Mouse (Mus musculus): ENCODE measurements at regions not wholly inside any gene's neighbourhood (a gene's known extent, or its start where the extent isn't known, plus 50 kb on each side); places are given as distances from the start of the nearest gene placed in this dataset.

DNA sequence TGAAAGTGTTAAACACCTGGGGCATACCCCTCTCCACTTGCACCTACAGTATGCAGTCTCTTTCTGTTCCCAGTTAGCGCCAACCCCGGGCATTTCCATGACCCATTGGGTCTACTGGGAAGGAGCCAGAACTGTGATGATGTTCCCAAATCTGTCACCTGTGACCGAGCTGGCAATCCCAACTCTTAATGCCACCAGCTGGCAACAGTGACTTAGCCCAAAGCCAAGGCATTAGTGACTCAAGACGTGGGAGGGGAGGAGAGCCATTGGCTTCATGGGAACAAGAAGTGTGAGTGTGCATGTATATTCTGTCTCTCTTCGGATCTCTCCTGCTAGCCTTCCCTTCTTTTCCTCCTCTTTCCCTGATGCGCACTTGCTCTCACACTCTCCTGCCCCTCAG is 178.9 kb upstream of the Cadm1 start:
- DNase-seq: peak; percentile 38

DNA sequence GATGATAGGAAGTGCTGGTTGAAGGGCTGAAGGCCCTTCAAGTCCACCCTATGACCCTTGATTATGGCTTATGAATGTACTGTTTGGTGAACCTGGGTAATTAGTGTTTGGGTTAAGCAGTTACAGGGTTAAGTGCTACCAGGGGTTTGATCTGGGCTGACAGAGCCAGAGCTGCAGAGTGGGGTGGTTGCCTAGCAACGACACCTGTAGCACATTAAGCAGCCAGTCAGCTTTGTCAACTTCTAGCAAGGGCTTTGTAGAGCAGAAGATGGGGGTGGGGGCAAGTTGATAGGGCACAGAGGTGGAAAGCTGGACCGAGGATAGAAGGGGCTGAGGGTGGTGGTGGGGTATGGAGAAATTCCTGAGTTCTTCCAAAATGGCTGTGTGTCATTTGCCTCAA is 177.0 kb upstream of the Cadm1 start:
- DNase-seq: no peak

DNA sequence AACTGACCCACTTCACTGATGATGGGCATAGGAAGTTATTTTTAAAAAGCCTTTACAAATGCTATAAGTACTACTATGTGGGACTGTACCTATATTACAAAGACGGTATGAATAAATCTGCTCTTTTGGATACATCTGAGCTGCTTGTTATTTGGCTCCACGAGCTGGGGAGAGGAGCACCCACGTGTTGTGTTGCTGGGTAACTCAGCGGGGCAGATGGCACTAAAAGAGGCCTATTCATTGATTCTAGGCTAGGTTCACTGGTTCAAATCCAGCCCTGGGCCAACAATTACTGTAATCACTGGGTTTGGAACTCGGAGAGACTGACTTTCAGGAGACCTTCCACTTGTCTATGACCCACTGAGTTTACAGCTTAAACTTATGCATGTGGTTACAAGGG is 176.0 kb upstream of the Cadm1 start:
- DNase-seq: no peak

DNA sequence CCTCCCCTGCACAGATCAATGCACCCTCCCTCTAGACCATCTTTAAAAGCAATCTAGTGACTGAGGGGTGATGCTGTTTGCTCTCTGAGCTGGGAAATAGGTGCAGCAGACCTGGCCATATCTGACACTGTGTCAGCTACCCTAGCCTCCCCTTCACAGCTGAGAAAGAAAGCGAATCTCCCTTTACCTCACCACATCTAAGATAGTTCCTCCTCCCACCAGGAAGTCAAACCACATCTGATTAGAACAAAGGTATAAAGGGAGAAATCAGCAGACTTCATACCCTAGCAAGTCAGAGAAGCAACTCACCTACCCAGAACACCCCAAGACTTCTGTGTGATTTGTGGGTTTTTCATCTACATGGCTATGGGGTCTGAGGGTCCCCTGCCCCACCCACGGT is 175.6 kb upstream of the Cadm1 start:
- DNase-seq: no peak

DNA sequence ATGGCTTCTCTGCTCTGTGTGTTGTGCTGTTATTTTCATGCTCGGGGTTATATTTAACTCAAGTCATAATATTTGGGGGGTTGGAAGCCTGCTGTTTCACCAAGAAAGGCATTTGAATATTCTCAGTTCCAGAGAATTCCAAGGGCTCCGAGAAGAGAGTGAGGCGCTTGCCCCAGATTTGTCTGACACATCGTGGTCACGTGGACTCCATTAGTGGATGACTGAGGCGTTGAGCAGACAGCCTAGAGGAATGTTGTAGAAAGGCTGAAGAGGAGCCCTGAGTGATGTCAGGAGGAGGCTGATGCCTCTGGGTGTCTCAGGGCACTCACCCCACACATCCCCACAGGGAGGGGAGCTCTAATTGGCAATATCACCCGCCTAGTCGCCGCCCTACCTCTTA is 175.1 kb upstream of the Cadm1 start:
- no peak for DNase-seq

DNA sequence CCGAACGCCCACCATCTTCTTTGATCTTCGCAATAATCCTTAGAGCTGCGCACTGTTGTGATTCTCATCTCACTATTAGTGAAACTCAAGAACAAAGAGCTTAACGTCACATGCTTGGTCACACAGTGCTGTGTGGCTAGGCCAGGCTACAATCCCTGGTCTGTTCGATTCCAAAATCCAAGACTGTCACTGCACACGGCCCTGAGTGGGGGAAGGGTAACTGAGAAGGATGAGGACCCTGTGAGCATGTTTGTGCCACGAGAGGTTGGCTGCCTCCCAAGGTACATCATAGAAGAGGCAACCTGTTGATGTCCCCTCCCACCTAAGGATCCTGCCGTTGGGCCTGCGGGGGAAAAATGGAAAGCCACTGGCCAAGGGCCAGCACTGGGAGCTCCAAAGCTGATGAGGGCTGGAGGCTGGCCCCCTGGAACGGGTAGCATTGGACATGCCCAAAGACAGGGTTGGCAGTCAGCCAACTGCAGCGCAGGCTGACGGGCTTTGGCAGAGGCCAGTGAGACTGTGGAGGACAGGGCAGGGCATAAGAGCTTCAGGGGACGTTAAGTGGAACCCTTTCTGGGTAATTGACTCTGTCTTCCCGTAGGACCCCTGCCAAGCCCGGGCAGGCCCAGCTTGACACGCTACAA is 172.1 kb upstream of the Cadm1 start:
- DNase-seq: peak; percentile 74

DNA sequence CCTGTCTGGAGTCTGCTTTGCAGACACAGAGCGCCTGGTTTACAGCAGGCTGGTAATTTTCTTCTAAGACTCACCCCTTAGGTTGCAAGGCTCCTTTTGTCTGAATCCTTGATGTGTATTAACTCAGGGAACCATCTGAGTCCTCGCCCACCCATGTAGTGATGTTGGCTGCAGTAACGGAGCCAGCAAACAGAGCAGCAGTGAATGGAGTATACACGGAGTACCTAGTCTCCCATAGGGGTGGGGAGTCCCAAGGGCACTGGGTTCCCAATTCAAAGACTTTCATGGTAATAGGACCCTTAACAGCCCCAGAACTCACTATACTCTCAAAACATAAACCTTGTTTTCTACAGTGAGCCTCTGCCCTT is 171.6 kb upstream of the Cadm1 start:
- no peak for DNase-seq

DNA sequence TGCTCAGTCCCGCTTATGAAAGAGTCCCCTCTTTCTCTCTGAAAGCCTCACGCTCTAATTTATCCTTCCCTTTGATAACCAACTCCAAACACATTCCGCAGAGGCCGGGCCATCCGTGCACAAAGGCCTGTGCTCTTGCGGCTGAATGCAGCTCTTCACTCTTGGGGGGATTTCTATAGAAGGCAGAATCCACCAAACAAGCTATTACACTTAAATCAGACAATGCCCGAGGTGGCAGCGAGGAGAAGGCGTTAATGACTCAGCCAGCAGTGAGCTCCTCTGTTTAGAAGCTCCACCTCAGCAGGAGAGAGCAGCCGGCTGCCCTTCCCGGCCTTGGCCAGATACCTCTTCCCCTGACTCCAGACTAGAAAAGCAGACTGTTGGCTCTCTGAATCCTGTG is 166.9 kb upstream of the Cadm1 start:
- no peak for DNase-seq

DNA sequence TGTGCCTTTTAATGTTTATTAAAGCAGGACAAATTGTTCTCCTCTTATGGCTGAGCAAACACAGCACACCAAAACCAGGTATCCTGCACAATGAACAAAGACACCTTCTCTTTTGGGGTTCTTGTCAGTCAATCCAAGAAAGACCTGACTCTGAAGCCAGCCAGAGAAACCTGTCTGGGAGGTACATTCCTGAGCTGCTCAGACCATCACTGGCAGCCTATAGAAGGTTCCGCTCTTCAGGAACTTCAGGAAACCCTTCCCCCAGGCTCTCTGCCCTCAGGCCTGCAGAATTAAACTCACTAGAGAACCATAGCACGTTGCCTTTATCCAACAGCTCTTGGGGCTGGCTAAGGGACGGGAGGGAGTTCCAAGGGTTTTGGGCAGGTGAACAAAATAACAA is 165.2 kb upstream of the Cadm1 start:
- DNase-seq: no peak

DNA sequence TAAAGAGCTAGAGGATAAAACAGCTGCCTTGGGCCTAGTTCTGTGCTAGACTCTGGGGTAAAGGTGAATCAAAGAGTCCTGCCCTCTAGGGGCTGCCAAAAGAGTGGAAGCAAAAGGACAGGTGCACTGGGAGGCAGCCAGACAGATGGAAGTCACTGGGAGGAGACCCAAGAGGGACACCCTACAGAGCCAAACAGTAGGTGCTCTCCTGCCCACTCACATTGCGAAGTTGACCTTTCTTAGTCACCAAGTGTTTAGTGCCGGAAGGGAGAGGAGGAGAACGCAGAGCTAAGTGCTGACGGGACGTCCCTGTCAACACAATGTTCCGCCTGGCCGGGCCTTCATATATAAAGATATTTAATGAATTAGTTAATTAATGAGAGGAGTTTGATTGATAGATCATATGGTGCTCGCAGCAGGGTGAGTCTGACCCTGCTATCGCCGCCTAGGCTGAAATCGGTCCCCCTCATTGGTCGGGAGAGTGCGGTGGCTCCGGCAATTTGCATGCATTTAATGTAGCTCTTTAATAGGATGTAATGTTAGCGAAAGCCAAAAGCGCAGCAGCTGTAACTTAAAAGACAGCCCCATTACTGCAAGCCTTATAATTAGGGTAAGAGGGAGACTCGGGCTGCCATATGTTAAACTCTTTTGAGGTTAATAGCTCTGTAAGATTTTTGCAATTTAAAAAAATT is 162.6 kb upstream of the Cadm1 start:
- no peak for DNase-seq

DNA sequence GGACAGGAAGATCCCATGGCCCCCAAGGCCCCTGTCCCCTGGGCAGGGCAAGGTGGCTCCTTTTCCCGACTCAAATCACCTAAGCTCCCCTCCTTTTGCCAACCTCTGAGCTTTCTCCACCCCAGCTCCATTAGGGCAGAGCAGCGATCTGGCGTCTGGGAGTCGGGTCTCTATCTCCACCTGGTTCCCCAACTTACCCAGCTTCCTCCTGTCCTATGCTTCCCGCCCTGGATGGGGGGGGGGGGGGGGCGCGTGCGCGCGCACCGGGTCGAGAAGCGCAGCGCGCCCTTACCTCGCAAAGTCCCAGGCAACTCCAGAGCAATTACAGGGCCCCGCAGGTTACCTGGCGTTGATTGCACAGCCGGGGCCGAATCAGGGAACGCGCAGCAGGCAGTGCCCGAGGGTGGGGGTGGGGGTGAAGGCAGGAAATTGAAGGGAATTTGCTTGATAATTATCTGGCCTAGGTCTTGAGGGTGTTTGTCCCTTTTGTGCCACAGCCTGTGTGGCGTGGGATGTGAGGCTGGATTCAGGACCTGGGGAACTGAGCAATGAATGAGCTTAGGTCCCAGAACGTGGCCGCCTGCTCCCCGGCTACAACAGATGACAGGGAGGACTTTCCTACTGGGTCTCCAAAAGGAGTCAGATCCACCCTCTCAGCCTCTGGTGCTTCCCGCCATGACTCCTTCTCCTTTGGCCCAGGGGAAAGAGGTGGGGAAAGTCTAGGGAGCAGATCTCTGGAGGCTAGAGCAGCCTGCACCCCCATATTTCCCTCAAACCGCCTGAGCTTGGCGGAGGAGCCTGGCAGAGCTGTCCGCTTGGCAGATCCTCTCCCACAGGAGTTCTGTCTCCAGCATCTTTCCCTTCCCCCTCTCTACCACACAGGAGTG is 161.7 kb upstream of the Cadm1 start:
- no peak for DNase-seq

DNA sequence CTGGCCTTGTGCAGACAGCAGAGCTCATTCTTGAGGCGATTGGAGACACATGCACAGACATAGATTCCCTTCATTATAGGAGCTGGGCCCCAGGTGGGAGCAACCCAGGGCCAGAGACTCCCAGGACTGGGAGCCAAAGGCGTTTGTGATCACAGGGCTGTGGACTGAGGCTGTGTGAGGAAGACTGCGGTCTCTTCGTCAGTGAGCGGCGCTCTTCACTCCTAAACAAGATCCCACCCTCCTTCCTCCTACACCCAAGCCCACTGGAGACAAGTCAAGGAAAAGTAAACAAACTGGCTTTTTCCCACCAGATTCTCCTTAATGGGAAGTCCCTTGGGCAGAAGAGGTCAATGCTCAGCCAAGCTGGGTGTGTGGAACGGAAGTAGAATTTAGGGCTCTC is 157.7 kb upstream of the Cadm1 start:
- no peak for DNase-seq

DNA sequence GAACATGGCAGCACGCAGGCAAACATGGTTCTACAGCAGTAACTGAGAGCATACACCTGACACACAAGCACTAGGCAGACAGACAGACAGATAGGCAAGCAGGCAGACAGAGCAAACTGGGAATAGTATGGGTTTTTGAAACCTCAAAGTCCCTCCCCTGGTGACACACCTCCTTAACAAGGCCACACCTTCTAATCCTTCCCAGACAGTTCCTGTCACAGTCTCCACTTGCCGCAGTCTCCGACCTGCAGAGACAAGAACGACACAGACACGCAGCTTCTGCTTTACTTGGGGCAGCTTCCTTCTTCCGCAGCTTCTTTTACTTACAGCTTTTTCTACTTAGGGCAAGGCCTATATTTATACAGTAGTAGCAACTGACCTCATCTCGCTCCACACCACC is 155.9 kb upstream of the Cadm1 start:
- DNase-seq: no peak

DNA sequence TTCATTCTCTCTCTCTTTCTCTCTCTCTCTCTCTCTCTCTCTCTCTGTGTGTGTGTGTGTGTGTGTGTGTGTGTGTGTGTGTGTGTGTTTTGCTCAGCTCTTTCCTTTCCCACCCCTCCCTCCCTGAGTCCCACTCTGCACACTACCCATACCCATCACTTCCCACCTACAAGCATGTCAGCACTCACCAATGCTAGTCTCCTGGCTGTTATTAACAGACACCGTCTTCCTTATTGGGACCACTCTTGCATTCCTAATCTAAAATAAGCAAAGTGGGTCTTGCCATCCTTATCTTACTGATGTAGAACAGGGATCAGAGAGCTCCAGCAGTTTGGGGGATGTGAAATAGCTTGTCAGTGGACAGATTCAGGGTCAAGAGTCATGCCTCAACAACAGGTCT is 153.3 kb upstream of the Cadm1 start:
- no peak for DNase-seq

DNA sequence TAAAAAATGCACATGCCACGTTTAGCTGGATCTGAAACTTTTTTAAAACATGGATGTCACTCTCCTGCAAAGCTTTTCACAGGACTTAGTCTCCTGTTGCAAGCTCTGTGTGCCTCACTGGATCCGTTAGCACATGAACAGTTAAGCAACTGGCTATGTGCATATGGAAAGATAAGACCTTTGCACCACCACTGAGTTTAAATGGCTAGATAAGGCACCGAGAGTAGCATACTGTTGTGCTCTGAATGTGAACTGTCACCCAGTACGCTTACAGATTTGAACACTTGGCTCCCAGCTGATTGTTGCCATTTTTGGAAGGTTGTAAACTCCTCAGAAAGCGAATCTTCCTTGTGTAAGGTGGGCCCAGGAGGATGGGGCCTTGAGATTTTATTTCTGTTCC is 151.4 kb upstream of the Cadm1 start:
- DNase-seq: no peak

DNA sequence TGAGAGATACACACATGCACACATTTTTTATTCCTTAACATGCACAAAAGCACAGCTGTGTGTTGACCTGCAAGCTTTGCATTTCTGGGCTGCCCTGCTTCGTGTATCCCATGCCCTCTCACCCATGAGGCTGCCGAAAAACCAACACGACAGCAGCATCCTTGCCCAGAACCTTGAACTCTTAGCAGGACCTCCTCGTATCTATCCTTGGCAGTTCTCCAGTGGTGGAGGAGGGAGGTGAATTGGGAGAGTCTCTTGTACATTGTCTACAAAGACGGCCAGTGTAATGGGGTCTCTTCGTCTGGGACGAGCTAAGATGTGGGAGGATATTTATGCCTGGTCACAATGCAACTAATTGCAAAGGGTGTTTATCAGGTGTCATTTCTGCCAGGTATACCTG is 149.6 kb upstream of the Cadm1 start:
- DNase-seq: no peak

DNA sequence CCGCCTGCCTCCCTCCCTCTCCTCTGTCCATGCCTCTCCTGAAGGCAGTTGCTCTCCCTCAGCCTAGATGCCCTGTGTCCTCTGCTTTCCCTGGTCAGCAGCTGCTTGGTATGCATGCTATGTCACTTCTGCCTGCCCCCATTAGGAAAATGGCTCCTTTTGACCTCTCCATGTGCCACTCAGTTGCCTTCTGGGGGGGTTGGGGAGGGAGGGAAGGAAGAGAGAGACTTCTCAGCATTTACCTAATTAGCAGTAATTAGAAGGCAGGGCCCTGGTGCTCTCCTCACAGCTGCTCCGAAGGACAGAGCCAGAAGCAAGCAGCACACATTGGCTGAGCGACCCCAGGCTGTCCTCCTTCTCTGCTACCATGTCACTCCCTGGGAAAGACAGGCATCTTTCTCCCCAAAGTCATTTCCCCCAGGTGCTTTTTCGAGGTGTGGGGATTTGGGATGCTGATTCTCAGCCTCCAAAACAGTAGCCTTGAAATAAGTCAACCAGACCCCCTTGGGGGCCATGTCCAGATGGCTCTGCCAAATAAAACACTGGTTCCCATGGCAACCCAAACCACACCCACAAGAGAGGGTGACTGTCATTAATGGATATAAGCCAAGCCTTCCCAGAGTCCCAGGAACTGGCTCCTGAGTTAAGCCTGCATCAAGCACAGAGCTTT is 145.7 kb upstream of the Cadm1 start:
- DNase-seq: no peak

DNA sequence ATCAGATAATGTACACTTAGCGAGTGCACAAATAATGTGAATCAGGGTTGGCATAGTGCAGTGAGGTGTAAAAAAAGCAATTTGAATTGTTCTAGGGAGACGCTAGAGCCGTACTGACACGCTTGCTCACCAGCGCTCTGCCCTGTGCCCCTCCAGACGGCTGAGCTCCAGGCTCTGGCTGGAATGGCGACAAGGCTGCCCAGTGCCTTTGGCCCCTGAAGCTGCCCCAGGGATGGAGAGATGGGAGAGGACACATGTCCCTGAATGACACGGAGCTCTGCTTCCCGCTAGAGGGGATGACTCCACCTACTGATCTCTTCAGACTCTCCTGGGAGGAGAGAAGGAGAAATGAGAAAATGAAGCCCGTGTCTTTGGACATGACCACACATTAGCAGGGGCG is 143.3 kb upstream of the Cadm1 start:
- no peak for DNase-seq

DNA sequence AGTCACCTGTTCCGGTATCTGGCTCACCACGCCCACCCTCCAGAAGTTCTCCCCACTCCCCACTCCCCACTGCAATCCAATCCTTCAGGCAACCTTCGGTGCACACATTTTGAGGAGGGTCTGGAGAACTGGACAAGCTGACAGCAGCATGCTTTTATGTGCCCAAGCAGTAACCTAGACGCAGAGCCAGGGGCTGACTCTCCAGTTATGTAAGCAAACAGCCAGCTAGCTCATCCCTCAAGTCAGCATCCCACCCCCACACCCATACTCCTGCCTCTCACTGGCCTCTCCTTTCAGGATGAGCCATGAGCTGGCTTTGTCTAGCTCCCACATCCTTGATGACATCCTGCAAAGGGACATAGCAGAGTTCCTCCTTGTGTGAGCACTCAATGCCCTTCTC is 142.8 kb upstream of the Cadm1 start:
- no peak for DNase-seq

DNA sequence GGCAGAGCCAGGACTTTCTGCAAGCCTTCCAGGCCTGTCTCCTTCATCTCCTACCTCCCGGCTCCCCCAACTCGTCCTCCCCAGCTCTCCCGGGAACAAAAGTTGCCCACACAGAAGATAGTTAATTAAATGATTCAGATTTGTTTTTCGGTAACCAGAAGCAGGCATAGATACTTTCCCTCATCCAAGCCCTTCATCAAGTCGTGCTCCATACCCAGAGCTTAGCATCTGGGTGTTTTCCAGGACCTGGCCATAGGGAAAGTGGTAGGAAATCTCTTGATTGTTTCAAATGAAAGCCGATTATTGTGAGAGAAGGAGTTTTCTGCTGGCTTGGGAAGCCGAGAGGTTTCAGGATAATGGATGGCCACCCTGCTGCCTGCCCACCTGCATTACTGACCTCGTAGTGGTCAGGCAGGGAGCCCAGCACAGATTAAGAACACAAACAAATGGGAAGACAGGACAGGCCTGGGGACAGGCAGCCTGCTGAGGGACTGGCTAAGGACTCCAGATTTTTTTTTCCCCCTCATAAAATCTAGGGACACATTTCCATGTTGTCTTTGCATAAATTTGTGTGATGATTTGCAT is 142.2 kb upstream of the Cadm1 start:
- no peak for DNase-seq

DNA sequence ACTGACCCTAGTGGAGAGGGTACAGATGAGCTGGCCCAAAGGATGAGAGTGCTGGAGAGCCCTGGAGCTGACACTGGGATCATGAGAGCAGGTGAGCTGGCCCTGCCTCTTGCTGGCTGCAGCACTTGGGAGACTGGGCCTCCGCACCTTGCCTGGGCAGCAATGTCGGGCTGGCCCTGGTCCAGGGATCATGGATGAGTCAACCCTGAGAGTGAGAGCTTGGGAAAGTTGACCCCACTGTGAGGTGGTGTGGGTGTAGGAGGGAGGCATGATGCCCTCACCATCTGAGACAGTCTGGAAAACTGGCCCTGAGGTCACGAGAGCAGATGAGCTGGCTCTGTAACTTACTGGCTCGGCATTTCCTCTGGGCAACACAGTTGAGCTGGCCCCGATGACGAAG is 140.1 kb upstream of the Cadm1 start:
- no peak for DNase-seq

DNA sequence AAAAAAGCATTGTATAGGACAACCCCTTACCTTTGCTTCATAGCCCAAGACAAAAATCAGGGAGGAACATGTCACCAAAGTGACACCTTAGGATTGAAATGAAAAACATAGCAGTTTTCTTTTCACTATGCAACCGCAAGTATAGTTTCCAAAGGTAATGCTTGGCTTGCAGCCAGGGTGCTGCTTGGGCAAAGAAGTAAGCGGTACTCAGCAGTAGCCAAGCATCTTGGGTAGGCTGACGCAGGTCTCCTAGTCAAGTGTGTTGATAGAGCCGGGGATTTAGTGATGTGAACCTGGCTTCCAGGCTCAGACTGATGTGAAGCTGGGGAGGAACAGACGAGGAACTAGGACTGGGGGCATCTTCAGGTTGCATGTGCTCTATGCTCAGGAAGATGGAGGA is 138.3 kb upstream of the Cadm1 start:
- no peak for DNase-seq

DNA sequence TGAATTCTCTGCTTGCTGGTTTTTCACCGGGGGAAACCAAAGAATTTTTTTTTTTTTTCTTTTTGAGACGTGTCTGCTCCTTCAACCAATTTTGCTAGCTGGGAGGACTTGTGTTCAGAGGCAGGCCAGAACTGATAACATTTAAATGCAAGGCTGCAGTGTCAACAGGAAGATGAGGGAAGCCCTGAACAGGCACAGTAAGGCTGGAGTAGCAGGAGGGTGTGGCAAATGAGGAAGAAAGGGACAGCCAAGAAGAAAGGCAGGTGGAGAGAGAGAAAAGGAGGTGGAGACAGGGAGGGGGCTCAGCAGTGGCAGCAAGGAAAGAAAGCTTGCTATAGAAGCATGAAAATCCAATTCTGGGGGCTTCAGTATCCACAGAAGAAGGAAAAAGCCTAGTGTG is 130.4 kb upstream of the Cadm1 start:
- DNase-seq: no peak
